Mouse (Mus musculus) thymus, adult 2 months (tissue): ENCODE measurements around the gene Ranbp17.

Experiments used
- CTCF ChIP-seq: fragments of 200-500 bp; IDR thresholded peaks from 2 replicates; pipeline ENCODE4 v1.5.1; 2012; ENCODE audit warnings: mild to moderate bottlenecking, control low read depth, low read length, moderate library complexity, borderline replicate concordance; ENCODE audit not compliant: control insufficient read depth, poor library complexity, insufficient read depth; ENCODE audit errors: extremely low read depth
- POLR2A ChIP-seq: fragments of 200-500 bp; IDR thresholded peaks from 2 replicates; pipeline ENCODE4 v1.6.1; 2012; ENCODE audit warnings: mild to moderate bottlenecking, low read length, control low read depth, moderate library complexity; ENCODE audit not compliant: control insufficient read depth, poor library complexity, insufficient read depth; ENCODE audit errors: extremely low read depth

DNA sequence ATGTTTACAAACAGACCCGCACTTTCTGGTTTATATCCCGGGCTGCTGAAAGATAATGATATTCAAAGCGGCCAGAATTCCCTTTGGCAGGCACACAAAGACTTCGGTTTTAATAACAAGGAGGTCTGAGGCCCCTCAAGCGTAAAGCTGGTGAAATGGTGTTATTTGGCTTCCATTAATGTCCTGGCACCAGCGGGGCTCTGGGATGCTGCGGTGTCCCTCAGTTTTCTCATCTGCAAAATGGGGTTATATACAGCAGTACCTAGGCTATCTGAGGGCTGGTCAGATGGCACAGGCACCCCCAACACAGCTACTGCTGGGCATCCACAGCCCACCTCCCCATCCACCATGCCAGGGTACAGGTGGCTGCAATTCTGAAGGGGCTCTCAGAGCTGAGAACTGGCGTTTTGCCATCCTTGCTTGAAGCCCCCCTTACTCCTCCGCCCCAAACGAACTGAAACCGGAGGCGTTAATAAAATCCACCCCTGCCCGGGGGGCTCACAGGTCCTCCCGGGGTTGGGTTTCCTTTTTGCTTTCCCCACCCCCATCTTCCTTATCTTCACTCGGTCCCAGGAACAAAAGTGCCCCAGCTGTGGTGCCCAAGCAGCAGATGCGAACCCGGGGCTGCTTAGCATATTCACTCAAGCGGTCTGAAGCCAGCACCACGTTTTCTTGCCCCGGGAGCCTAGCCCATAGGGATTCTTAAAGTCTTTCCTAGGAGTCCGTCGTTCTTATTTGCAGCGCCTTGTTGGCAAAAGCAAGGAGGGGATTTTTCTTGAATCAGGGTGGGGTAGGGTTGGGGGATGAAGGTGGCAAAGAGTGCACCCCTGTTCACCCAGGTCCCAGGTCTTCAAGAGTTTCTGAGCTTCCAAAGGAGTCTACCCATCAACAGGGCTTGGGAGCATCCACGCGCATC lies 317.8 kb downstream of the Ranbp17 start:
- no peak for TF ChIP-seq CTCF
- no peak for TF ChIP-seq POLR2A
